Mouse (Mus musculus) forebrain, postnatal 0 days (tissue): ENCODE measurements around the gene Prps1. TPM values are rescaled to one million over a fixed set of nuclear protein-coding genes. Genes with fewer than 3 reads are reported as not detected.
A peak's percentile ranks its signal among the peaks of the same experiment; 100 is the strongest.

Experiments used
- ATAC-seq: fragments of 200-750 bp; cut with Nextera tagmentation; 2 replicates; pipeline ENCODE4 v1.8.0; 2017; ENCODE audit warnings: mild to moderate bottlenecking, moderate library complexity
- DNase-seq: peaks from one replicate; pipeline ENCODE4 v3.0.0-alpha.2; 2015
- H3K27ac ChIP-seq: fragments of 300-500 bp; sonication (generic); 2 replicates; pipeline ENCODE4 v1.5.1; 2014; ENCODE audit warnings: low read depth, mild to moderate bottlenecking, antibody characterized with exemption, low read length, moderate library complexity, mixed read lengths
- H3K27me3 ChIP-seq: fragments of 300-500 bp; sonication (generic); 2 replicates; pipeline ENCODE4 v1.6.1; 2014; ENCODE audit warnings: mild to moderate bottlenecking, low read length, mixed read lengths; ENCODE audit not compliant: insufficient read depth
- H3K36me3 ChIP-seq: fragments of 300-500 bp; sonication (generic); 2 replicates; pipeline ENCODE4 v1.6.1; 2014; ENCODE audit warnings: mild to moderate bottlenecking, moderate library complexity; ENCODE audit not compliant: insufficient read depth
- H3K4me1 ChIP-seq: fragments of 300-500 bp; sonication (generic); 2 replicates; pipeline ENCODE4 v1.6.1; 2014; ENCODE audit warnings: antibody characterized with exemption; ENCODE audit not compliant: insufficient read depth
- H3K4me2 ChIP-seq: fragments of 300-500 bp; sonication (generic); 2 replicates; pipeline ENCODE4 v1.6.1; 2014; ENCODE audit warnings: low read depth, mild to moderate bottlenecking, moderate library complexity
- H3K4me3 ChIP-seq: fragments of 300-500 bp; sonication (generic); 2 replicates; pipeline ENCODE4 v1.5.1; 2014; ENCODE audit warnings: low read depth, low read length, mixed read lengths
- H3K9ac ChIP-seq: fragments of 300-500 bp; sonication (generic); 2 replicates; pipeline ENCODE4 v1.6.1; 2014; ENCODE audit warnings: mild to moderate bottlenecking
- H3K9me3 ChIP-seq: fragments of 300-500 bp; sonication (generic); 2 replicates; pipeline ENCODE4 v1.6.1; 2016; ENCODE audit warnings: low read length
- CTCF ChIP-seq: sonication (generic); IDR thresholded peaks from 2 replicates; pipeline ENCODE4 v1.5.1; 2016; ENCODE audit warnings: antibody characterized with exemption, control low read depth, low read depth
- WGBS: fragments of 180-500 bp; shearing (Covaris S2); extraction: QIAGEN DNeasy Blood & Tissue Kit; methylation state at CpG from one replicate; pipeline ENCODE4 v1.1.7; 2014; 5-methylcytosine and 5-hydroxymethylcytosine counted together
- polyA plus RNA-seq: library from polyadenylated mRNA; unstranded; fragments of >200 nt; fragmentation: Nextera tagmentation; extraction: Ambion mirVana; gene quantifications from 2 replicates; pipeline ENCODE4 v1.2.1, GENCODE M21; 2015
- total RNA-seq: library from RNA; depleted of rRNA; stranded (reverse); fragments of >200 nt; gene quantifications from 2 replicates; pipeline ENCODE4 v1.2.3, GENCODE M21; 2014

The Prps1 gene
- total and polyA plus RNA-seq, 2 experiments from 2014 or later: 48.9 to 95.8 TPM

GRCm38 (mm10) chrX:140432786-140433185 is 23.6 kb upstream of the Prps1 start:
- no peaks in the 10 kb centered on the region for H3K9me3 ChIP-seq
- WGBS: 89% methylated on average over 11 of the region's 11 CpGs
- ATAC-seq (no peak), DNase-seq (no peak)
- no peak for TF ChIP-seq CTCF
- no peak overlapping the region for H3K4me3 ChIP-seq
- no peak overlapping the region for H3K9ac ChIP-seq
- no peaks in the 10 kb centered on the region for H3K36me3 ChIP-seq
- H3K27ac ChIP-seq: no peak overlapping the region
- H3K27me3 ChIP-seq: no peaks in the 10 kb centered on the region
- no peaks in the 10 kb centered on the region for H3K4me1 ChIP-seq
- H3K4me2 ChIP-seq: no peak overlapping the region

DNA sequence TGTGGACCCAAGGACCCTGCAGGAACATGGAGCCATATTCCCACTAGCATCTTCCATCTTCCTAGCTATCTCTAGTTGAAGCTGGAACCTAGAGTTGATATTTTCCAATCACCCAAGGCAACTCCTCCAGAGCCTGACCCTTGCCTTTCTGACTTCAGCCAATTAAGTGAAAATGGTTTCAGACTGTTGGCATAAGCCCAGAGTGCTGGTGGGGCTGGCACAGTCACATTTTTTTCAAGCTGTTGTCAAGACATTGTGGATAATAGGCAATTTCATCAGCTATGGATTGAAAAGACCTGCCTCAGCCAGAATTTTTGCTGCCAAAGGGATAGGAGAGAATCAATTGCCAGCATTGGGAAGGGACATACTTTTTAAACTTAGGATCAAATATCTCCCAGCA is 18.5 kb upstream of the Prps1 start:
- H3K36me3 ChIP-seq: no peaks in the 10 kb centered on the region
- H3K9ac ChIP-seq: no peak overlapping the region
- no peak overlapping the region for H3K4me2 ChIP-seq
- H3K9me3 ChIP-seq: no peaks in the 10 kb centered on the region
- H3K4me1 ChIP-seq: no peaks in the 10 kb centered on the region
- no peak overlapping the region for H3K4me3 ChIP-seq
- TF ChIP-seq CTCF: no peak
- H3K27me3 ChIP-seq: no peaks in the 10 kb centered on the region
- no peak for DNase-seq
- no peak for ATAC-seq
- no peak overlapping the region for H3K27ac ChIP-seq

DNA sequence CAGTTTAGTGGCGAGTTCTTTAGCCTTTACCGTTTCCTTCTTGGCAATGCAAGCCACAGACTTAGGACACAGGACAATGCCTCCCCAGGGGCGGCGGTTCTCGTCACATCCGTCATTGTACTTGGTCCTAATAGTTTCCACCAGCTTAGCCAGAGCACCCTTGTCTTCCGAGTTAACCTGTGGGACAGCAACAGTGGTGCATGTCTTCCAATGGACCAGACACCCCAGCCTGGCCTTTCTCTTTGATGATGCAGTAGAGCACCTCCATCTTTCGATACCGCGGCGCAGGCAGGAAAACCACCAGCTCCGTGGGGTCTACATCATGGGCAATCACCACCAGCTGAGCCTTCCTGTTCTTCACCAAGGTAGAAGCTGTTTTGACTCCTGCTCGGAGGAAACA is 10.9 kb upstream of the Prps1 start:
- 75% methylated on average over 13 of the region's 13 CpGs for WGBS
- no peak overlapping the region for H3K9ac ChIP-seq
- H3K27me3 ChIP-seq: no peaks in the 10 kb centered on the region
- H3K4me1 ChIP-seq: no peaks in the 10 kb centered on the region
- no peak overlapping the region for H3K4me3 ChIP-seq
- no peak overlapping the region for H3K27ac ChIP-seq
- ATAC-seq (no peak), DNase-seq (no peak)
- no peak for TF ChIP-seq CTCF
- H3K9me3 ChIP-seq: no peaks in the 10 kb centered on the region
- no peaks in the 10 kb centered on the region for H3K36me3 ChIP-seq
- H3K4me2 ChIP-seq: no peak overlapping the region

- H3K27ac ChIP-seq: no peak overlapping the region
- no peaks in the 10 kb centered on the region for H3K9me3 ChIP-seq
- no peak for ATAC-seq
- no peaks in the 10 kb centered on the region for H3K36me3 ChIP-seq
- no peak overlapping the region for H3K9ac ChIP-seq
- no peak for TF ChIP-seq CTCF
- no peak for DNase-seq
- WGBS: 80% methylated on average over 3 of the region's 3 CpGs
- H3K27me3 ChIP-seq: no peaks in the 10 kb centered on the region
- no peak overlapping the region for H3K4me2 ChIP-seq
- no peak overlapping the region for H3K4me3 ChIP-seq
- H3K4me1 ChIP-seq: no peaks in the 10 kb centered on the region
Measured at GRCm38 (mm10) chrX:140450071-140450470, 6.3 kb upstream of the Prps1 start.

GRCm38 (mm10) chrX:140456751-140457491 is 508 bp downstream of the Prps1 start:
- H3K4me3 ChIP-seq: peak overlapping the region; percentile 53
- H3K4me1 ChIP-seq: no peaks in the 10 kb centered on the region
- ATAC-seq (peak; percentile 63), DNase-seq (peak; percentile 52)
- H3K4me2 ChIP-seq: peak overlapping the region; percentile 47
- H3K36me3 ChIP-seq: no peaks in the 10 kb centered on the region
- peak overlapping the region; percentile 54 for H3K27ac ChIP-seq
- H3K9me3 ChIP-seq: no peaks in the 10 kb centered on the region
- 28% methylated on average over 39 of the region's 39 CpGs for WGBS
- H3K27me3 ChIP-seq: no peaks in the 10 kb centered on the region
- no peak for TF ChIP-seq CTCF
- H3K9ac ChIP-seq: peak overlapping the region; percentile 57

DNA sequence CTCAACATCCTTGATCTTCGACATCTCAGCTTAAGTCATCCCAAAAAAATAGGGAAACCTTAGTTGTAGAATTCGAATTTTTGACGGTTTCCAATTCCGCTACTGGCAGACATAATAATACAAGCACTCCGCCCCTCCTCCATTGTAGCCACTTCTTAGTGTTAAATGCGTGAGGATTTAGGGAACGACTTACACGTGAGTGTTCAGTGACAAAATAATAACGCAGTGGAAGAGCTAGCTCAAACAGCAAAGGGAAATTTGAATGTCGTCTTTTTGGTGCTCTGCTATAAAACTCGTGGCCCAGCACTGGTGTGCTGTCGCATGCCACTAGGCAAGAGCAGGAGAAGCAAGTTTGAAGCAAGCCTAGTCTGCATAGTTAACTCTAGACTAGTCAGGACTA is 1.1 kb downstream of the Prps1 start:
- Histone ChIP-seq H3K4me1 (no peaks in the 10 kb centered on the region), H3K9ac (peak overlapping the region; percentile 57; the same call in 1 of the 2 replicates), H3K27me3 (no peaks in the 10 kb centered on the region), H3K4me3 (peak overlapping the region; percentile 53), H3K4me2 (peak overlapping the region; percentile 47), H3K27ac (no peak overlapping the region), H3K36me3 (no peaks in the 10 kb centered on the region), H3K9me3 (no peaks in the 10 kb centered on the region)
- ATAC-seq (no peak), DNase-seq (peak; percentile 49)
- no peak for TF ChIP-seq CTCF
- WGBS: 30% methylated on average over 12 of the region's 12 CpGs

DNA sequence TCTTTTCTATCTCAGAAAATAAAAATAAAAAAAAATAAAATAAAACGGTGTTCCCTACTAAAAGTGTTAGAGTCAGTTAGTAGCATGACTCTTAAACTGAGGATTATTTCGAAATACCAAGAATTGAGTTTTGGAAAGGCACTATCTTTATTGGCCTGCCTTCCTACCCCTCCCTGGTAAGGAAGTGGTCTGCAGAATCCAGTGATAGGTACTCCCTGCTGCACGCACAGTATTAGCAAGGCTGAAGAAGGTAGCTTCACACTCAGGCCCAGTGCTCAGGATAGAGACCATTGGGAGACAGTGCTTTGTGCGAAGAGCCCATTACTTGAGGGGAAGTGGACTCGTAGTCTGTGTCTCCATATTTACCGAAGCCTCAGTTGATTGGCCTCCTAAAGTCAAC is 21.8 kb downstream of the Prps1 start:
- Histone ChIP-seq H3K9ac (no peak overlapping the region), H3K9me3 (no peaks in the 10 kb centered on the region), H3K27me3 (no peaks in the 10 kb centered on the region), H3K36me3 (no peaks in the 10 kb centered on the region), H3K4me1 (no peaks in the 10 kb centered on the region), H3K27ac (no peak overlapping the region), H3K4me3 (no peak overlapping the region), H3K4me2 (no peak overlapping the region)
- DNase-seq (no peak), ATAC-seq (no peak)
- WGBS: 94% methylated on average over 6 of the region's 6 CpGs
- no peak for TF ChIP-seq CTCF
